Mouse (Mus musculus): ENCODE data around the gene Nelfcd. TPM values are rescaled to one million over a fixed set of nuclear protein-coding genes. Genes with fewer than 3 reads are reported as not detected.
A peak's percentile ranks its signal among the peaks of the same experiment; 100 is the strongest.

Gene Nelfcd
- polyA plus RNA-seq, 1 experiment = 60.0 TPM

DNA sequence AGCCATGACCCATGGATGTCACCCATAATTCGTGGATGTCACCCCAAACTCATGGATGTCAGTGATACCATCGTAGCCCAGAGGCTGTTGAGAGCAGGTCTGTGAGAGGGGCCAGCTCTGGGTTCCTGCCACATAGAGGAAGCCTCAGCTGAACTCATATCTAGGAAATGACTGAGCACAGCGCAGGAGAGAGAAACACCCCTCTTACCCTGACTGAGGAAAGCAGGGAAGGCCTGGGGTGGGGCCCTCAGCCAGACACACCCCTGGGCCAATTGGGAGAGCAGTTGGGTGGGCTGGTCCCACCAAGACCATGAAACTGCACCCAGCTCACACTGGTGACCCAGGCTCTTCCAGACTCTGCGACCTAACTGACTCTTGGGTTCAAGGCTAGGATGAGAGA is 34.7 kb downstream of the Nelfcd start, which contains the start of gene Tubb1:
Tubb1 (plus strand) TSS at position 343 of the 400 bp plus-strand sequence.
- Histone ChIP-seq H3K79me3 (ENCODE audit: low read depth) (no peaks in the 10 kb centered on the region), H3K4me3 (ENCODE audit: insufficient read depth, poor library complexity, severe bottlenecking) (no peak within 1 kb of the TSS), H3K36me3 (ENCODE audit: control insufficient read depth, insufficient read depth) (no peaks in the 10 kb centered on the region), H3K79me2 (ENCODE audit: control insufficient read depth, insufficient read depth) (no peaks in the 10 kb centered on the region), H3ac (ENCODE audit: control insufficient read depth, insufficient read length, low read depth) (no peak within 1 kb of the TSS), H3K27me3 (ENCODE audit: control insufficient read depth, insufficient read depth, insufficient read length) (no peaks in the 10 kb centered on the region)
- no peak for TF ChIP-seq FOSL1 (IDR thresholded peaks at IDR 0.05; ENCODE audit: insufficient read depth, low read length, poor library complexity, severe bottlenecking)
- no peak for TF ChIP-seq USF1 (IDR thresholded peaks at IDR 0.05; ENCODE audit: low read depth)
- TF ChIP-seq MYOD1 (IDR thresholded peaks at IDR 0.05; ENCODE audit: control insufficient read depth, insufficient read length, low read depth) = no peak
- TF ChIP-seq CEBPB (IDR thresholded peaks at IDR 0.05; ENCODE audit: low read depth) = no peak
- TF ChIP-seq MAX (IDR thresholded peaks at IDR 0.05) = no peak
- TF ChIP-seq MYOG (IDR thresholded peaks at IDR 0.05; ENCODE audit: control insufficient read depth, extremely low read depth, insufficient read length) = no peak
- TF ChIP-seq CTCF (IDR thresholded peaks at IDR 0.05; ENCODE audit: control insufficient read depth, insufficient read depth, insufficient read length) = no peak

DNA sequence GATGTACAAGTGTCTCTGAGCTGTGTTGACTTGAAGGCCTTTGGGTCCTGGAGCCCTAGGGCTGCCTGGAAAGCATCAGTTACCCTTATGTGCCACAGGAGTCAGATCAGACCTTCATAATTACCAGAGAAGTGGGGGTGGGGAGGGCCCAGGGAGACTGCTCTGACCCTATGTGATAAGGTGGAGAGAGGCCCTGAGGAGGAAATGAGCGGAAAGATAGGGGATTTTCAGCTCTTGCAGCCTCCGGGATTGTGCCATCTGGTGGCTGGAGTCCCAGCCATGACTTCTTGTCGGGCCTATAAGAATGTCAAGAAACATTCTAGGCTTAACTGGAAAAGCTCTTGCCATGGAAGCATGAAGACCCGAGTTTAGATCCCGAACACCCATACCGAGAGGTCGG is 38.1 kb downstream of the Nelfcd start:
- TF ChIP-seq USF1 (IDR thresholded peaks at IDR 0.05; ENCODE audit: low read depth) (no peak), CEBPB (IDR thresholded peaks at IDR 0.05; ENCODE audit: low read depth) (no peak), MYOD1 (IDR thresholded peaks at IDR 0.05; ENCODE audit: control insufficient read depth, insufficient read length, low read depth) (no peak)
- no peaks in the 10 kb centered on the region for H3K36me3 ChIP-seq (ENCODE audit: control insufficient read depth, insufficient read depth)
- H3K4me3 ChIP-seq (ENCODE audit: insufficient read depth, poor library complexity, severe bottlenecking) = no peak overlapping the region
- H3K79me3 ChIP-seq (ENCODE audit: low read depth) = no peaks in the 10 kb centered on the region
- no peaks in the 10 kb centered on the region for H3K27me3 ChIP-seq (ENCODE audit: control insufficient read depth, insufficient read depth, insufficient read length)
- H3K79me2 ChIP-seq (ENCODE audit: control insufficient read depth, insufficient read depth) = no peaks in the 10 kb centered on the region
- no peak overlapping the region for H3ac ChIP-seq (ENCODE audit: control insufficient read depth, insufficient read length, low read depth)

GRCm38 (mm10) chr2:174459365-174459764 is 43.8 kb downstream of the Nelfcd start:
- peaks cover 15% of the 10 kb centered on the region for H3K79me3 ChIP-seq (ENCODE audit: low read depth)
- no peaks in the 10 kb centered on the region for H3K27me3 ChIP-seq (ENCODE audit: control insufficient read depth, insufficient read depth, insufficient read length)
- H3K36me3 ChIP-seq (ENCODE audit: control insufficient read depth, insufficient read depth) = peaks cover 31% of the 10 kb centered on the region
- TF ChIP-seq CTCF (IDR thresholded peaks at IDR 0.05; ENCODE audit: control insufficient read depth, insufficient read depth, insufficient read length) (no peak), CEBPB (IDR thresholded peaks at IDR 0.05; ENCODE audit: low read depth) (no peak), USF1 (IDR thresholded peaks at IDR 0.05; ENCODE audit: low read depth) (no peak), MYOD1 (IDR thresholded peaks at IDR 0.05; ENCODE audit: control insufficient read depth, insufficient read length, low read depth) (no peak), FOSL1 (IDR thresholded peaks at IDR 0.05; ENCODE audit: insufficient read depth, low read length, poor library complexity, severe bottlenecking) (no peak), MAX (IDR thresholded peaks at IDR 0.05) (no peak), MYOG (IDR thresholded peaks at IDR 0.05; ENCODE audit: control insufficient read depth, extremely low read depth, insufficient read length) (no peak)
- no peak overlapping the region for H3ac ChIP-seq (ENCODE audit: control insufficient read depth, insufficient read length, low read depth)
- H3K4me3 ChIP-seq (ENCODE audit: insufficient read depth, poor library complexity, severe bottlenecking) = no peak overlapping the region
- peaks cover 20% of the 10 kb centered on the region for H3K79me2 ChIP-seq (ENCODE audit: control insufficient read depth, insufficient read depth)

GRCm38 (mm10) chr2:174463370-174463769 is 47.8 kb downstream of the Nelfcd start:
- Histone ChIP-seq H3ac (ENCODE audit: control insufficient read depth, insufficient read length, low read depth) (peak overlapping the region; percentile 89), H3K27me3 (ENCODE audit: control insufficient read depth, insufficient read depth, insufficient read length) (no peaks in the 10 kb centered on the region), H3K4me3 (ENCODE audit: insufficient read depth, poor library complexity, severe bottlenecking) (peak overlapping the region; percentile 68), H3K79me2 (ENCODE audit: control insufficient read depth, insufficient read depth) (peaks cover 42% of the 10 kb centered on the region), H3K36me3 (ENCODE audit: control insufficient read depth, insufficient read depth) (peaks cover 67% of the 10 kb centered on the region), H3K79me3 (ENCODE audit: low read depth) (peaks cover 35% of the 10 kb centered on the region)
- TF ChIP-seq CEBPB (IDR thresholded peaks at IDR 0.05; ENCODE audit: low read depth) (no peak), USF1 (IDR thresholded peaks at IDR 0.05; ENCODE audit: low read depth) (no peak), MYOD1 (IDR thresholded peaks at IDR 0.05; ENCODE audit: control insufficient read depth, insufficient read length, low read depth) (no peak), MAX (IDR thresholded peaks at IDR 0.05) (no peak), CTCF (IDR thresholded peaks at IDR 0.05; ENCODE audit: control insufficient read depth, insufficient read depth, insufficient read length) (no peak), MYOG (IDR thresholded peaks at IDR 0.05; ENCODE audit: control insufficient read depth, extremely low read depth, insufficient read length) (no peak), FOSL1 (IDR thresholded peaks at IDR 0.05; ENCODE audit: insufficient read depth, low read length, poor library complexity, severe bottlenecking) (no peak)

GRCm38 (mm10) chr2:174463789-174464523 is 48.4 kb downstream of the Nelfcd start, which contains the start of gene Atp5e:
Gene Atp5e, minus strand, starts transcription at chr2:174464105.
- Histone ChIP-seq H3K36me3 (ENCODE audit: control insufficient read depth, insufficient read depth) (peaks cover 73% of the 10 kb centered on the region), H3K4me3 (ENCODE audit: insufficient read depth, poor library complexity, severe bottlenecking) (peak within 1 kb of the TSS; percentile 68), H3K79me2 (ENCODE audit: control insufficient read depth, insufficient read depth) (peaks cover 47% of the 10 kb centered on the region), H3K79me3 (ENCODE audit: low read depth) (peaks cover 41% of the 10 kb centered on the region), H3K27me3 (ENCODE audit: control insufficient read depth, insufficient read depth, insufficient read length) (no peaks in the 10 kb centered on the region), H3ac (ENCODE audit: control insufficient read depth, insufficient read length, low read depth) (peak within 1 kb of the TSS; percentile 89)
- TF ChIP-seq MAX (IDR thresholded peaks at IDR 0.05) (peak; percentile 86), CTCF (IDR thresholded peaks at IDR 0.05; ENCODE audit: control insufficient read depth, insufficient read depth, insufficient read length) (no peak), CEBPB (IDR thresholded peaks at IDR 0.05; ENCODE audit: low read depth) (no peak), FOSL1 (IDR thresholded peaks at IDR 0.05; ENCODE audit: insufficient read depth, low read length, poor library complexity, severe bottlenecking) (no peak), MYOG (IDR thresholded peaks at IDR 0.05; ENCODE audit: control insufficient read depth, extremely low read depth, insufficient read length) (no peak)
